Mouse (Mus musculus): Measurements from ENCODE around the gene H3f3b.

- TF ChIP-seq POLR2A (IDR thresholded peaks at IDR 0.05; ENCODE audit: extremely low read depth, insufficient read depth, low read length): no peak
- TF ChIP-seq CTCF (IDR thresholded peaks at IDR 0.05; ENCODE audit: extremely low read depth, insufficient read depth, low read length): no peak
These were observed 31.3 kb upstream of the H3f3b start for GRCm38 (mm10) chr11:116058868-116059690.
